Comparison of ENCODE assay signal across 15 mouse cellular contexts in genomic region chr11:27184035-27184434, GRCm38 (mm10).
"Had no signal": no experiment of that assay in that cellular context is flagged by ENCODE, and none has a peak within 500 bp of the region (broad histone marks: within the 10 kb centered on the region; RNA-seq: fewer than 3 reads in every experiment).

No protein-coding gene starts in this region.

- DNase-seq: kidney, adult 18-20 months; kidney, postnatal 14 days; lung, embryonic 14.5 days; lung, postnatal 10 days; lung, postnatal 4 days; right cerebral cortex, postnatal 4 days; spleen, adult 18-20 months; thymus, postnatal 4 days had no signal

- H3K9ac ChIP-seq: kidney, embryonic 15.5 days; limb, embryonic 15.5 days; liver, embryonic 12.5 days; lung, embryonic 14.5 days; neural tube, embryonic 15.5 days; stomach, embryonic 15.5 days had no signal

- H3K4me3 ChIP-seq: kidney, embryonic 15.5 days; limb, embryonic 15.5 days; liver, embryonic 12.5 days; midbrain, embryonic 10.5 days; myocyte; neural tube, embryonic 15.5 days; stomach, embryonic 15.5 days had no signal

- H3K9me3 ChIP-seq: kidney, embryonic 15.5 days; limb, embryonic 15.5 days; liver, embryonic 12.5 days; midbrain, embryonic 10.5 days; neural tube, embryonic 15.5 days; stomach, embryonic 15.5 days had no signal

- H3K4me2 ChIP-seq: kidney, embryonic 15.5 days; limb, embryonic 15.5 days; liver, embryonic 12.5 days; lung, embryonic 14.5 days; neural tube, embryonic 15.5 days; stomach, embryonic 15.5 days had no signal

- H3K4me1 ChIP-seq: kidney, embryonic 15.5 days; limb, embryonic 15.5 days; liver, embryonic 12.5 days; midbrain, embryonic 10.5 days; neural tube, embryonic 15.5 days; stomach, embryonic 15.5 days had no signal

- H3K27me3 ChIP-seq: kidney, embryonic 15.5 days; limb, embryonic 15.5 days; liver, embryonic 12.5 days; neural tube, embryonic 15.5 days; stomach, embryonic 15.5 days had no signal

- H3K27ac ChIP-seq: kidney, embryonic 15.5 days; limb, embryonic 15.5 days; liver, embryonic 12.5 days; midbrain, embryonic 10.5 days; neural tube, embryonic 15.5 days; stomach, embryonic 15.5 days had no signal

- H3K36me3 ChIP-seq: kidney, embryonic 15.5 days; limb, embryonic 15.5 days; liver, embryonic 12.5 days; midbrain, embryonic 10.5 days; neural tube, embryonic 15.5 days; stomach, embryonic 15.5 days had no signal

- ATAC-seq: liver, embryonic 12.5 days had no signal
